Mouse (Mus musculus) heart, embryonic 12.5 days (tissue): ENCODE measurements around the gene Bcas3. TPM values are rescaled to one million over a fixed set of nuclear protein-coding genes. Genes with fewer than 3 reads are reported as not detected.

Source experiments
- ATAC-seq: fragments of 200-750 bp; cut with Nextera tagmentation; 2 replicates; pipeline ENCODE4 v1.8.0; 2017; ENCODE audit warnings: moderate TSS enrichment, moderate library complexity; ENCODE audit not compliant: insufficient number of reproducible peaks, low FRiP score
- H3K27ac ChIP-seq: fragments of 300-500 bp; sonication (generic); 2 replicates; pipeline ENCODE4 v1.5.1; 2016; ENCODE audit warnings: mild to moderate bottlenecking, moderate library complexity; ENCODE audit not compliant: poor library complexity, severe bottlenecking
- H3K27me3 ChIP-seq: fragments of 300-500 bp; sonication (generic); replicated peaks from 2 replicates; pipeline ENCODE4 v1.6.1; 2016; ENCODE audit warnings: mild to moderate bottlenecking, moderate library complexity
- H3K36me3 ChIP-seq: fragments of 300-500 bp; sonication (generic); 2 replicates; pipeline ENCODE4 v1.6.1; 2016; ENCODE audit warnings: mild to moderate bottlenecking, moderate library complexity
- H3K4me1 ChIP-seq: fragments of 300-500 bp; sonication (generic); replicated peaks from 2 replicates; pipeline ENCODE4 v1.6.1; 2016; ENCODE audit warnings: mild to moderate bottlenecking
- H3K4me2 ChIP-seq: fragments of 300-500 bp; sonication (generic); 2 replicates; pipeline ENCODE4 v1.6.1; 2016; ENCODE audit warnings: mild to moderate bottlenecking, moderate library complexity
- H3K4me3 ChIP-seq: fragments of 300-500 bp; sonication (generic); 2 replicates; pipeline ENCODE4 v1.5.1; 2016; ENCODE audit warnings: mild to moderate bottlenecking
- H3K9ac ChIP-seq: fragments of 300-500 bp; sonication (generic); 2 replicates; pipeline ENCODE4 v1.6.1; 2016; ENCODE audit warnings: mild to moderate bottlenecking, moderate library complexity
- H3K9me3 ChIP-seq: fragments of 300-500 bp; sonication (generic); replicated peaks from 2 replicates; pipeline ENCODE4 v1.6.1; 2016; ENCODE audit warnings: mild to moderate bottlenecking, moderate library complexity
- whole genome bisulfite sequencing: fragments of 180-500 bp; shearing (Covaris S2); methylation state at CpG from one replicate; pipeline ENCODE4 v1.1.7; 2016; 5-methylcytosine and 5-hydroxymethylcytosine counted together
- microRNA-seq: library from miRNA; unstranded; fragments of <30 nt; microRNA quantifications from one replicate; pipeline ENCODE4, GENCODE M21; 2017
- polyA plus RNA-seq: library from polyadenylated mRNA; unstranded; fragments of >200 nt; fragmentation: Nextera tagmentation; extraction: Ambion mirVana; gene quantifications from 2 replicates; pipeline ENCODE4 v1.2.1, GENCODE M21; 2016

Gene Bcas3
- polyA plus RNA-seq, 1 experiment from 2014 or later: 16.1 TPM

DNA sequence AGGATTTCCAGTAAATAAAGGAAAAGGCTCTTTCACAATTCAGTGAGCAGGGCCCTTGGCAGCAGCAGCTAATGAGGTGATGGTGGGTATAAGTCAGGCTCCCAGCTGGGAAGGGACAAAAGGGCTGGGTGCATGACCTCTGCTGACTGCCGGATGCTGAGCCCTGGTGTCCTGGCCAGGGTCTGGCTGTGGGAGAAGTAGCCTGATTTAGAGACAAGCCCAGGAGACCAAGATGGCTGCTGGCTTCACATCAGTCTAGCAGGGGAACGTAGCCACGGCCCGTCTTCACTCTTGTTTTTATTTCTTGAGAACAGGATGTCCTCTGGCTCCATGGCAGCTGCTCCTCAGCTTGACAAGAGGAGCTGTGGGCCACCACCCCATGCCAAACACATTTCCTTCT lies 493.5 kb downstream of the Bcas3 start:
- Histone ChIP-seq H3K4me1 (peaks cover 20% of the 10 kb centered on the region), H3K27me3 (peaks cover 52% of the 10 kb centered on the region), H3K4me3 (no peak overlapping the region), H3K36me3 (no peaks in the 10 kb centered on the region), H3K9me3 (no peaks in the 10 kb centered on the region), H3K9ac (no peak overlapping the region), H3K27ac (no peak overlapping the region), H3K4me2 (no peak overlapping the region)
- no peak for ATAC-seq
- 65% methylated on average over 4 of the region's 4 CpGs for WGBS

DNA sequence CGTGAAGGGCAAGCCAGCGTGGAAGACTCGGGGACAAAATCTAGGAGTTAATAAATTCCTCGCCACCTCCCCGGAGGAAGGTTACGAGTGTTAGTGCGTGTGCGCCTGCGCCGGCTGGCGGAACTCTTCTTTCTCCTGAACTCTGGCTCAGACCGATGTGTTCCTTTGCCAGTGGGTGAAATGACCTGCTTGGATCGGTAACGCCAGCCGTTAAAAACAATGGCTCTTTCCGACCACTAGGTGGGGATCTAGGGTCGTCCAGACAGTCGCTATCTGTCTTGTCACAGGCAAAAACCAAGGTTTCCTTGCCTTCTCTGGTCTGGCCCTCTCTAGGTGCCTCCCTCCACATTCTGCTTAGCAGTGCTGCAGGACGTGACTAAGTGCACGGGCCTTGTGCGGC lies 496.1 kb downstream of the Bcas3 start:
- ATAC-seq: peak; percentile 52; the same call in 1 of the 2 replicates
- Histone ChIP-seq H3K9me3 (no peaks in the 10 kb centered on the region), H3K4me2 (peak overlapping the region; percentile 71), H3K4me1 (no peaks in the 10 kb centered on the region), H3K4me3 (peak overlapping the region; percentile 34), H3K27me3 (peaks cover 42% of the 10 kb centered on the region), H3K9ac (no peak overlapping the region), H3K27ac (no peak overlapping the region), H3K36me3 (no peaks in the 10 kb centered on the region)
- 3% methylated on average over 21 of the region's 21 CpGs for WGBS

DNA sequence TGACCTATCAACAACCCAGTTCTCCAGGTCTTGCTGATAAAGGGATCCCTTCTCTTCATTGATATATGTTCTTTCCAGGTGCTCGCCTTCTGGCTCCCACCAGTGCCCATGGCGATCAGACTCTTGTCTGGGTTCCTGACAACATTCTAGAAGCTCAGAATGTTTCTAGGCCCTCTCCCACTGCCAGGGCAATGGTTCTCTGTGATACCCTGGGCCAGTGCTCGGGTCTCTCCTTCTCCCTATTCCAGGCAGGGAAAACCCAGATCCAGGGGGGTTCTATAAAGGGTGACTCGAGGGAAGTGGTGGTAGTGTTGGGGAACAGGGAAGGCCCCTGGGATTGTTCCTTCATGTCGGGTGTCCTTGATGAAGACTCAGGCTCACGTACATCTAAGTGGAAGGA lies 497.3 kb downstream of the Bcas3 start, which contains the start of gene Gm11444:
Gm11444 (minus strand) TSS at position 101 of the 400 bp plus-strand sequence.
- Histone ChIP-seq H3K4me1 (no peaks in the 10 kb centered on the region), H3K36me3 (no peaks in the 10 kb centered on the region), H3K27me3 (peaks cover 37% of the 10 kb centered on the region), H3K27ac (no peak within 1 kb of the TSS), H3K4me2 (peak within 1 kb of the TSS; percentile 71), H3K9ac (no peak within 1 kb of the TSS), H3K4me3 (no peak within 1 kb of the TSS; the same call in 1 of the 2 replicates), H3K9me3 (no peaks in the 10 kb centered on the region)
- no peak for ATAC-seq
- WGBS: 75% methylated on average over 6 of the region's 6 CpGs

DNA sequence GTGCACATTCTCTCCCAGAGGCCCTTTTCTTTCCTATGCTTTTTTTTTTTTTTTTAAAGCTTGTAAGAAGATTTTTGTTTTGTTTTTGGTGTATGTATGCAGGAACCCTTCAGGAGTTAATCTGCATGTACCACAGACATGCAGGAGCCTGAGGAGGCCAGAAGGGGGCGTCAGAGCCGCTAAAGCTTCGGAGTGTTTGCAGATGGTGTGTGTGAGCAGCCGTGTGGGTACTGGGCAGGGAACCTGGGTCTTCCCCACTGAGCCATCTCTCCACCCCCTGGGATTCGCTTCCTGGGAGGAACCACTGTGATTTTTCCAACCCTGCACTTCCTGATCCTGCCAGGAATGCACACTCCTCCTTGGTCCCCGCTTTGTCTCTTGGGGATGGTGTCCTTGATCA lies 497.8 kb downstream of the Bcas3 start:
- 37% methylated on average over 6 of the region's 6 CpGs for WGBS
- no peaks in the 10 kb centered on the region for H3K4me1 ChIP-seq

DNA sequence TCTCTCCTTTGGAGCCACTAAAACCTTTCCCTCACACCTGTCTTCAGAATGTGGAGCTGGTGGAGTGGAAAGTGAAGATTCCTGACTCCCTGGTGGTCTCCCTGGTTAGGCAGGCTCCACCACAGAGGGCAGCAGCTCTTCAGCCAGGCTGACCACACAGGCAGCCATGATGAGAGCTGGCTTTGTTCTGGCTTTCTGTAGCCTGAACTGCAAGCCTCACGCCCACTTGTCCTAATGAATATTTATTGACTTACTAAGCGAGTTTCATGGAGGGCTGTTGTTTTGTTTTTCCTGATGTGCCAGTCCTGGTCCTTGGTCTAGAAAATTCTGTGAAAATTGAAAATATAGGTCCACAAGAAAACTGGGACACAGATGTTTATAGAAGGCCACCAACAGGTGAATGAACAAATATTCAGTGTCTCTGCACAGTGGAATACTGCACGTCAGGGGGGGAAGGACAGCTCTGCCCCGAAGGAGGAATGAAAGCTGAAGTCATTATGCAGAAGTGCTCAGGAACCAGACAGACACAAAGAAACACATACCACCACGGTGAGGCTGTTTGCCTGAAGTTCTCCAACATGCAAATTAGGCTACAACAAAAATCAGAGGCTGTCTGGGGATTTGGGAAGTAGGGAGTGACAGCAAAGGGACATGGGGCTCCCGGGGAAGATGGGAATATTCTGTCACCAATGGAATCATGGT lies 505.2 kb downstream of the Bcas3 start:
- H3K27ac ChIP-seq: no peak overlapping the region
- no peak overlapping the region for H3K4me2 ChIP-seq
- H3K4me1 ChIP-seq: no peaks in the 10 kb centered on the region
- ATAC-seq: no peak
- H3K27me3 ChIP-seq: peaks cover 3% of the 10 kb centered on the region
- H3K9me3 ChIP-seq: no peaks in the 10 kb centered on the region; the same call in 1 of the 2 replicates
- no peak overlapping the region for H3K4me3 ChIP-seq
- no peaks in the 10 kb centered on the region for H3K36me3 ChIP-seq
- H3K9ac ChIP-seq: no peak overlapping the region
- WGBS: 41% methylated on average over 6 of the region's 6 CpGs

More for the DNA sequence above, 497.8 kb downstream of the Bcas3 start:
- no peak overlapping the region for H3K4me3 ChIP-seq
- no peaks in the 10 kb centered on the region for H3K9me3 ChIP-seq
- H3K36me3 ChIP-seq: no peaks in the 10 kb centered on the region
- no peak overlapping the region for H3K27ac ChIP-seq
- no peak overlapping the region for H3K9ac ChIP-seq
- no peak overlapping the region for H3K4me2 ChIP-seq
- ATAC-seq: no peak
- H3K27me3 ChIP-seq: peaks cover 32% of the 10 kb centered on the region

DNA sequence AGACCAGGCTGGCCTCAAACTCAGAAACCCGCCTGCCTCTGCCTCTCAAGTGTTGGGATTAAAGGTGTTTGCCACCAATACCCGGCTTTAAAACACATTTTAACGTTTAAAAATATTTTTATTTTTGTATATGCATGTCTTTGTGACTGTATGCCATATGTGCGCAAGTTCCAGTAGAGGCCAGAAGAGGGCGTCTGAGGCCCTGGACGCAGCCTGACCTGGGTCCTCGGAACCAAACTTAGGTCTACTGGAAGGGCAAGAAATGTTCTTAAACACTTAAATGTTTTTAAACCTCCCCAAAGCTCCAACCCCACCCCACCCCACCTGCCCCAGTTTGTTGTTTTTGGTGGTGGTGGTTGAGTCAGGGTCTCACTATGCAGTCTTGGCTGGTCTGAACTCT lies 511.4 kb downstream of the Bcas3 start:
- Histone ChIP-seq H3K9ac (no peak overlapping the region), H3K27ac (no peak overlapping the region), H3K27me3 (peaks cover 5% of the 10 kb centered on the region), H3K9me3 (no peaks in the 10 kb centered on the region; the same call in 1 of the 2 replicates), H3K4me2 (no peak overlapping the region), H3K4me3 (no peak overlapping the region), H3K4me1 (no peaks in the 10 kb centered on the region), H3K36me3 (no peaks in the 10 kb centered on the region)
- 31% methylated on average over 7 of the region's 7 CpGs for WGBS
- ATAC-seq: no peak

Small RNAs within 50 kb of the gene (microRNA-seq; reads per million reads assigned to microRNA genes)
- not detected for gene Mir5110

Other genes starting within 250 kb of the Bcas3 start
- 5.3 and 5.4 TPM in 2 replicates for gene Usp32, start 213.0 kb upstream of the Bcas3 start, polyA plus RNA-seq
- not detected in 2 replicates for gene 1700125H20Rik, start 182.8 kb upstream of the Bcas3 start, polyA plus RNA-seq
- gene Appbp2, start 118.0 kb upstream of the Bcas3 start, polyA plus RNA-seq: 50.3 and 50.7 TPM in 2 replicates
- gene Ppm1d, start 41.9 kb upstream of the Bcas3 start, polyA plus RNA-seq: 17.7 and 18.5 TPM in 2 replicates